Mouse (Mus musculus): ENCODE results near the gene Nutf2. TPM values are rescaled to one million over a fixed set of nuclear protein-coding genes. Genes with fewer than 3 reads are reported as not detected.

The Nutf2 gene
- polyA plus RNA-seq, 1 experiment = 51.6 TPM

DNA sequence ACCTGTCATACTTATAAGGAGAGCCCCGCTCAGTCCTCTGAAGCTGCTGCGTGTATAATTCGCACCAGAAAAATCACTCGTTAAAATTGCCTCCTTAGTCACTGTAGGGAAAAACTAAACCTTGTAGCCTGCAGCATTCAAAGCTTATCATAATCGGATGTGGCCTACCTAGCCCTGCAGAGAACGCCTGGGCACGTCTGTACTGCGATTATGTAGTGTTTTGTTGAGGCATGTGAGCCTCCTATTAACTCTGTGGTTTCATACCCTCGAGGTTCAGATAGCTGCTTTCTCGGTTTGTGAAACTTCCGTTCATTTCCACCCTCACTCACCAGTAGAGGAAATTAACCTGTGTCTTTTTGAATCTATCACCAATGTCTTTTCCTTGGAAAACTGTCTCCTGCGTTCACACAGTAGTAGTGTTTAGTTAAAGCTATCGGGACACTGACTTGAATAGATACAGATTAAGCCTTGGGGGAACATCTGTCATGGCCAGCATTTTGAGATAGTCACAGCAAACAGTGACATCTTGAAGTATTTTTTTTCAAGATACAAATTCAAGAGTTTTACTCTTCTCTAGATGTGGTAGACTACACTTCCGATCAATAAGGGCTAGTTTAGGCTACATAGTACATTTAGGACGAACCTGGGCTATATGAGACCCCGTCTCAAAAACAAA lies 40.7 kb downstream of the Nutf2 start:
- no peak for TF ChIP-seq FLI1 (IDR thresholded peaks at IDR 0.05; ENCODE audit: low read length)
- TF ChIP-seq GATA1 (IDR thresholded peaks at IDR 0.05; ENCODE audit: borderline replicate concordance, low read length) = no peak
- Histone ChIP-seq H3K4me3 (replicated peaks) (peak overlapping the region; percentile 98), H3K36me3 (replicated peaks; ENCODE audit: low read length) (peaks cover 11% of the 10 kb centered on the region), H3K27me3 (replicated peaks) (no peaks in the 10 kb centered on the region), H3K4me1 (peaks cover 32% of the 10 kb centered on the region), H3K9me3 (no peaks in the 10 kb centered on the region)

DNA sequence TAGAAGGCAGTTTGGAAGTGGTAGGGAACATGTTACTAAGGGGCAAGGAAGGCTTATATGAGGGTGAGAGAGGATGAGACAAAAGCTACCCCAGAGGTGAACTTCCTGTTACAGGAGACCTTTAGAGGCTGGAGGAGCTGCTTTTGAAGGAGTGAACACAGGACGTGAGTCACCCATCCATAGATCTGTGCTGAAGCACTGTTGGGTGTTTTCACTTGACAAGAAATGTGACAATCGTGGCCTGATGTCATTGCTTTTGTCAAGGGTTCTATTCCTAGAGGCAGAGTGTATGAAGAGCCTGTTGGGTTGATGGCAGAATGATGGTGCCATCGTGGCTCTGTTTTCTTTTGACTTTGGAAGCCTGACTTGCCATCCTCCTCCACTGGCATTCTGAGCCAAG lies 59.0 kb downstream of the Nutf2 start:
- TF ChIP-seq GATA1 (IDR thresholded peaks at IDR 0.05; ENCODE audit: borderline replicate concordance, low read length) (no peak), FLI1 (IDR thresholded peaks at IDR 0.05; ENCODE audit: low read length) (no peak)
- no peaks in the 10 kb centered on the region for H3K27me3 ChIP-seq (replicated peaks)
- peaks cover 68% of the 10 kb centered on the region for H3K36me3 ChIP-seq (replicated peaks; ENCODE audit: low read length)

DNA sequence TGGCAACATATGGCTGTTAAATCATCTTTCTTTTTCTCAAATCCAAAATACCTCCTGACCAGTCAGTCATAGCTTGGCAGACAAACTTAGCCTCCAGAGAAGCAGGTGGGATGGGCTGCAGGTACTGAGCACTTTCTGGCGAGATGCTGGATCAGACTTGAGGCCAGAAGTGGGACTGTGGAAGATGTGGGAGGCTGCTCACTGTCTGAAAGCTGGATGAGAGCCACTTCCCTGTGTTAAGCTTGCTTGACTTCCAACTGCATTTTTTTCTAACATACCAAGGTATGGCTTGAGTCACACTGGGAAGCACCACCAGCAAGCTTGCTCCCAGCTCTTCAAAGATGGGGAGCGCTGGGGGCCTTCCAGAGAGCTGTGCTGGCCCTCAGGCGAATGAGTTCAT lies 64.7 kb downstream of the Nutf2 start:
- Histone ChIP-seq H3K4me1 (peaks cover 52% of the 10 kb centered on the region), H3K4me3 (replicated peaks) (no peak overlapping the region), H3K36me3 (replicated peaks; ENCODE audit: low read length) (peaks cover 73% of the 10 kb centered on the region), H3K9me3 (no peaks in the 10 kb centered on the region), H3K27me3 (replicated peaks) (no peaks in the 10 kb centered on the region)
- no peak for TF ChIP-seq GATA1 (IDR thresholded peaks at IDR 0.05; ENCODE audit: borderline replicate concordance, low read length)
- no peak for TF ChIP-seq FLI1 (IDR thresholded peaks at IDR 0.05; ENCODE audit: low read length)

More for the DNA sequence above, 59.0 kb downstream of the Nutf2 start:
- Histone ChIP-seq H3K4me3 (replicated peaks) (no peak overlapping the region), H3K4me1 (peaks cover 70% of the 10 kb centered on the region), H3K9me3 (no peaks in the 10 kb centered on the region)

Other genes starting within 250 kb of the Nutf2 start
- 18.1 and 68.4 TPM in 2 replicates for gene Ctcf, start 224.0 kb upstream of the Nutf2 start, polyA plus RNA-seq (2012; ENCODE audit: insufficient read depth, low replicate concordance)
- gene Agrp, start 223.2 kb upstream of the Nutf2 start, polyA plus RNA-seq (2012; ENCODE audit: insufficient read depth, low replicate concordance) = not detected in 2 replicates
- 22.9 and 31.4 TPM in 2 replicates for gene Carmil2, start 174.3 kb upstream of the Nutf2 start, polyA plus RNA-seq (2012; ENCODE audit: insufficient read depth, low replicate concordance)
- gene Acd, start 159.5 kb upstream of the Nutf2 start, polyA plus RNA-seq (2012; ENCODE audit: insufficient read depth, low replicate concordance) = 26.9 and 57.9 TPM in 2 replicates
- gene Pard6a, start 159.4 kb upstream of the Nutf2 start, polyA plus RNA-seq (2012; ENCODE audit: insufficient read depth, low replicate concordance) = 7.8 and 19.1 TPM in 2 replicates
- not detected in 2 replicates for gene 4933405L10Rik, start 152.9 kb upstream of the Nutf2 start, polyA plus RNA-seq (2012; ENCODE audit: insufficient read depth, low replicate concordance)
- 22.7 and 26.1 TPM in 2 replicates for gene Enkd1, start 152.4 kb upstream of the Nutf2 start, polyA plus RNA-seq (2012; ENCODE audit: insufficient read depth, low replicate concordance)
- gene Gfod2, start 101.9 kb upstream of the Nutf2 start, polyA plus RNA-seq (2012; ENCODE audit: insufficient read depth, low replicate concordance) = 3.0 and 9.7 TPM in 2 replicates
- gene Ranbp10, start 33.2 kb upstream of the Nutf2 start, polyA plus RNA-seq (2012; ENCODE audit: insufficient read depth, low replicate concordance) = 10.3 and 11.1 TPM in 2 replicates
- gene Tsnaxip1, start 32.8 kb upstream of the Nutf2 start, polyA plus RNA-seq (2012; ENCODE audit: insufficient read depth, low replicate concordance) = not detected in 2 replicates
- 22.5 and 23.5 TPM in 2 replicates for gene Cenpt, start 7.3 kb upstream of the Nutf2 start, polyA plus RNA-seq (2012; ENCODE audit: insufficient read depth, low replicate concordance)
- gene Thap11, start 5.4 kb upstream of the Nutf2 start, polyA plus RNA-seq (2012; ENCODE audit: insufficient read depth, low replicate concordance) = 12.4 and 38.2 TPM in 2 replicates
- gene Edc4, start 20.3 kb downstream of the Nutf2 start, polyA plus RNA-seq (2012; ENCODE audit: insufficient read depth, low replicate concordance) = 8.0 and 13.1 TPM in 2 replicates
- 0.22 TPM in 1 of 2 replicates, not detected in the other for gene Nrn1l, start 33.0 kb downstream of the Nutf2 start, polyA plus RNA-seq (2012; ENCODE audit: insufficient read depth, low replicate concordance)
- gene Pskh1, start 39.9 kb downstream of the Nutf2 start, polyA plus RNA-seq (2012; ENCODE audit: insufficient read depth, low replicate concordance) = 5.6 and 11.1 TPM in 2 replicates
- gene Ctrl, start 73.3 kb downstream of the Nutf2 start, polyA plus RNA-seq (2012; ENCODE audit: insufficient read depth, low replicate concordance) = 0.39 TPM in 1 of 2 replicates, not detected in the other
- gene Psmb10, start 77.9 kb downstream of the Nutf2 start, polyA plus RNA-seq (2012; ENCODE audit: insufficient read depth, low replicate concordance) = 63.8 and 341 TPM in 2 replicates
- gene Lcat, start 82.8 kb downstream of the Nutf2 start, polyA plus RNA-seq (2012; ENCODE audit: insufficient read depth, low replicate concordance) = 0.66 TPM in 1 of 2 replicates, not detected in the other
- gene Slc12a4, start 105.5 kb downstream of the Nutf2 start, polyA plus RNA-seq (2012; ENCODE audit: insufficient read depth, low replicate concordance) = 4.5 and 6.7 TPM in 2 replicates
- 0.46 TPM in 1 of 2 replicates, not detected in the other for gene Dpep3, start 118.8 kb downstream of the Nutf2 start, polyA plus RNA-seq (2012; ENCODE audit: insufficient read depth, low replicate concordance)
- gene Dus2, start 130.8 kb downstream of the Nutf2 start, polyA plus RNA-seq (2012; ENCODE audit: insufficient read depth, low replicate concordance) = 3.6 TPM in 1 of 2 replicates, not detected in the other
- gene Dpep2nb, start 145.4 kb downstream of the Nutf2 start, polyA plus RNA-seq (2012; ENCODE audit: insufficient read depth, low replicate concordance) = not detected in 2 replicates
- 3.7 and 10.4 TPM in 2 replicates for gene Ddx28, start 151.3 kb downstream of the Nutf2 start, polyA plus RNA-seq (2012; ENCODE audit: insufficient read depth, low replicate concordance)
- gene Nfatc3, start 198.3 kb downstream of the Nutf2 start, polyA plus RNA-seq (2012; ENCODE audit: insufficient read depth, low replicate concordance) = 1.7 and 3.2 TPM in 2 replicates